13 mouse cellular contexts compared by ENCODE assay signal in the genomic region with DNA sequence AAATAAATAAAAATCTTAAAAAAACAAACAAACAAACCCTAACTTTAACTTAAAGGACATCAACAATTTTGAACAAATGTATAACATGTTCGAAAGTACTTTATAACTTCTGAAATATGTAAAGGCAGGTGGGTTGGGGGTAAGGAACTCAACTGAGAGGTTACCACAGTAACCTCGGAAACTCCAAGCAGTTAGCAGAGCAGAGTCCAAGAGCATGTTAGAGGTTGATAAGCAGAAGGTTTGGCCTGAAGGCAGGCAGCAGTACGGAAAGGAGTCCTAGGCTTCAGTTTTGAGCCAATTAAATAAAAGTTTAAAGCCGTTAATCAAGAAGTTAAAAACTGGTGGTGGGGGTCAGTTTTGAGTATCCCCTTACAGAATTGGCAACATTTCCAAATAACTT.
"Had no signal": no experiment of that assay in that cellular context is flagged by ENCODE, and none has a peak within 500 bp of the region (broad histone marks: within the 10 kb centered on the region; RNA-seq: fewer than 3 reads in every experiment).

No protein-coding gene starts in this region.

- H3K9ac ChIP-seq: intestine, embryonic 15.5 days; limb, embryonic 12.5 days; lung, embryonic 14.5 days; midbrain, embryonic 13.5 days; stomach, embryonic 15.5 days had no signal

- H3K4me2 ChIP-seq: intestine, embryonic 15.5 days; limb, embryonic 12.5 days; lung, embryonic 14.5 days; midbrain, embryonic 13.5 days; stomach, embryonic 15.5 days had no signal

- DNase-seq: kidney, adult 18-20 months; kidney, postnatal 10 days; lung, embryonic 14.5 days; lung, postnatal 10 days; lung, postnatal 4 days; right cerebral cortex, postnatal 14 days; thymus, adult 2 months; thymus, postnatal 25 days had no signal

- H3K9me3 ChIP-seq: intestine, embryonic 15.5 days; limb, embryonic 12.5 days; midbrain, embryonic 13.5 days; stomach, embryonic 15.5 days had no signal

- ATAC-seq: intestine, embryonic 15.5 days; midbrain, embryonic 13.5 days had no signal

- H3K4me3 ChIP-seq: intestine, embryonic 15.5 days; left cerebral cortex, adult 2 months; limb, embryonic 12.5 days; midbrain, embryonic 13.5 days; stomach, embryonic 15.5 days had no signal

- H3K27me3 ChIP-seq: intestine, embryonic 15.5 days; limb, embryonic 12.5 days; midbrain, embryonic 13.5 days; stomach, embryonic 15.5 days had no signal

- H3K27ac ChIP-seq: intestine, embryonic 15.5 days; left cerebral cortex, adult 2 months; limb, embryonic 12.5 days; midbrain, embryonic 13.5 days; stomach, embryonic 15.5 days had no signal

- H3K36me3 ChIP-seq: intestine, embryonic 15.5 days; stomach, embryonic 15.5 days had no signal
